Mouse (Mus musculus): Measurements from ENCODE around the gene D8Ertd738e. TPM values are rescaled to one million over a fixed set of nuclear protein-coding genes. Genes with fewer than 3 reads are reported as not detected.
A peak's percentile ranks its signal among the peaks of the same experiment; 100 is the strongest.

D8Ertd738e gene
- polyA plus RNA-seq, 1 experiment from 2014 or later: 225 TPM

DNA sequence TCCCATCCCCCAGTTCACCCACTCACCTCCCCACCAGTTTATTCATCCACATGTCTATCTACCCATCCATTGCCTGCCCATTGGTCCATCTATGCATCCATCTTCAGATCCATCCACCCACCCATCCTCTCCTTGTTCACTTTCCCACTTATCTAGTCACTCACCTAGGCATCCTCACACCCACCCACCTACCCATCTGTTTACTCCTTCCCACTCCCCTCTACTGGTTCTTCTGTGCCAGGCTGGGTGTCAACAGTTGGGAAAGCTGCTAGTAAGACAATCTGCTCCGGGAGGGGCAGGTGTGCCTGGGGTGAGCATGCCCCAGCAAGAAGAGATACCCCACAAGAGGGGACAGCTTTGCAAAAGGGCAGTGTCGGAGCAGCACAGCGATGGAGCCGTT lies 11.6 kb upstream of the D8Ertd738e start:
- no peaks in the 10 kb centered on the region for H3K27me3 ChIP-seq (replicated peaks)
- no peak overlapping the region for H3K27ac ChIP-seq
- peaks cover 62% of the 10 kb centered on the region for H3K36me3 ChIP-seq (replicated peaks)
- H3K9me3 ChIP-seq: no peaks in the 10 kb centered on the region
- no peak overlapping the region for H3K9ac ChIP-seq
- ATAC-seq (replicated peaks): no peak
- no peak overlapping the region for H3K4me2 ChIP-seq
- WGBS: 95% methylated on average over 4 of the region's 4 CpGs
- H3K4me1 ChIP-seq: peaks cover 14% of the 10 kb centered on the region
- H3K4me3 ChIP-seq: no peak overlapping the region

- H3K9me3 ChIP-seq: no peaks in the 10 kb centered on the region
- H3K9ac ChIP-seq: peak within 1 kb of the TSS; percentile 89
- H3K4me2 ChIP-seq: peak within 1 kb of the TSS; percentile 97
- H3K27me3 ChIP-seq (replicated peaks): no peaks in the 10 kb centered on the region
- peaks cover 41% of the 10 kb centered on the region for H3K36me3 ChIP-seq (replicated peaks)
- H3K27ac ChIP-seq: peak within 1 kb of the TSS; percentile 85
- H3K4me3 ChIP-seq: peak within 1 kb of the TSS; percentile 88
- WGBS: under 1% methylated on average over 64 of the region's 64 CpGs
- H3K4me1 ChIP-seq: peaks cover 18% of the 10 kb centered on the region
- peak; percentile 90 for ATAC-seq (replicated peaks)
These were observed 7.5 kb upstream of the D8Ertd738e start, which contains the start of gene Mri1 for GRCm38 (mm10) chr8:84256822-84257610. Gene Mri1 (minus strand): TSS chr8:84257326.

DNA sequence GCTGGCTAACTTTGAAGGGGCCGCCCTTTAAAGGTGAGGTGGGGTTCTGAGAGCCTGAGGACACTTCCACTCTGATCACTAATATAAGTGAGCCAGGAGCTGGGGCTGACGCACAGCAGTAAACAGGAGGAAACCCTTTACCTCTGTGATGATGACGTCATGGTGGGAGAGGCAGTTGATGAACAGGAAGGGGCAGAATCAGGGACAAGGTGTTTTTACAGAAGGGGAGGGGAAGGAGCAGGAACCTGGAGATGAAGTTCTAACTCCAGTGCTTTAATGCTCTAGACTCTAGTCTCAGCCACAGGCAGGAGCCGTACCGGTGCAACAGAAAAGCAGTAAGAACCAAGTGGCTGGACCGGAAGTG lies 6.9 kb upstream of the D8Ertd738e start:
- Histone ChIP-seq H3K9me3 (no peaks in the 10 kb centered on the region), H3K27ac (peak overlapping the region; percentile 85), H3K27me3 (replicated peaks) (no peaks in the 10 kb centered on the region), H3K4me2 (peak overlapping the region; percentile 97), H3K4me1 (peaks cover 18% of the 10 kb centered on the region), H3K9ac (peak overlapping the region; percentile 89), H3K36me3 (replicated peaks) (peaks cover 36% of the 10 kb centered on the region), H3K4me3 (peak overlapping the region; percentile 88)
- 14% methylated on average over 6 of the region's 6 CpGs for WGBS
- peak; percentile 40 for ATAC-seq (replicated peaks)

DNA sequence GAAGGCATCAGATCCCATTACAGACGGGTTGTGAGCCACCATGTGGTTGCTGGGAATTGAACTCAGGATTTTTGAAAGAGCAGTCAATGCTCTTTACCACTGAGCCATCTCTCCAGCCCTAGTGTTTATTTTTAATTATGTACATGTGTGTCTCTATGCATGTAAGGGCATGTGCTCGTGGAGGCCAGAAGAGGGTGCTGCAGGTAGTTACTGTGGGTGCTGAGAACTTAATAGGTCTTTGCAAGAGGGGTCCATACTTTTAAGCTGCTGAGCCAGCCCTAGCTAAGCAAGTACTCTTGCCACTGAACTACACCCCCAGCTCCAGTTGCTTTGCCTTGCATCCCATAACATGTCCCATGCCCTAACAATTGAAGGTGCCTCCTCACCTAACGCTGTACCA lies 6.3 kb upstream of the D8Ertd738e start:
- Histone ChIP-seq H3K36me3 (replicated peaks) (peaks cover 32% of the 10 kb centered on the region), H3K4me1 (peaks cover 18% of the 10 kb centered on the region), H3K9me3 (no peaks in the 10 kb centered on the region), H3K9ac (peak overlapping the region; percentile 89; the same call in 1 of the 2 replicates), H3K27ac (no peak overlapping the region), H3K27me3 (replicated peaks) (no peaks in the 10 kb centered on the region), H3K4me3 (peak overlapping the region; percentile 88), H3K4me2 (peak overlapping the region; percentile 97)
- ATAC-seq (replicated peaks): no peak
- 83% methylated on average over 3 of the region's 3 CpGs for WGBS

DNA sequence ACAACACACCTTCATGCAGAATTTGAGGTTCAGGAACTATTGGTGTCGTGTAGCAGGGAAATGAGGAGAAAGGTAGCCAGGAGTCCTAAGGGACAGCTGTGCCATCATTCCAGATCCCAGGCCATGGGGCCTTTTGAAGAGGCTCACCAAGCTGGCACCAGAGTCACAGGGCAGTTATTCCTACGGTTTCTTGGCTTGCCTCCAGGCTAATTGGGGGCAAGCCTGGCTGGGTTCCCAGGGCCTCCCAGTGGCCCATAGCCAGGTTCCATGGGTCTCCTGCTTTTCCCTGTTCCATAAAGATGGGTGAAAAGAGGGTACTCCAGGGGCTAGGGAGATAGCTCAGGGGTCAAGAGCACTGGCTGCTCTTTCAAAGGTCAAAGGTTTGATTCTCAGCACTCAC lies 7.7 kb downstream of the D8Ertd738e start:
- ATAC-seq (replicated peaks): no peak
- no peak overlapping the region for H3K4me3 ChIP-seq
- no peak overlapping the region for H3K9ac ChIP-seq
- no peak overlapping the region for H3K27ac ChIP-seq
- peaks cover 21% of the 10 kb centered on the region for H3K36me3 ChIP-seq (replicated peaks)
- no peaks in the 10 kb centered on the region for H3K27me3 ChIP-seq (replicated peaks)
- no peak overlapping the region for H3K4me2 ChIP-seq
- 53% methylated on average over 2 of the region's 2 CpGs for WGBS
- H3K9me3 ChIP-seq: no peaks in the 10 kb centered on the region
- peaks cover 7% of the 10 kb centered on the region; the same call in 1 of the 2 replicates for H3K4me1 ChIP-seq

GRCm38 (mm10) chr8:84241167-84241566 lies 8.4 kb downstream of the D8Ertd738e start:
- H3K4me1 ChIP-seq: peaks cover 8% of the 10 kb centered on the region
- H3K9ac ChIP-seq: no peak overlapping the region
- no peak overlapping the region for H3K27ac ChIP-seq
- ATAC-seq (replicated peaks): no peak
- no peak overlapping the region for H3K4me3 ChIP-seq
- H3K27me3 ChIP-seq (replicated peaks): no peaks in the 10 kb centered on the region
- no peaks in the 10 kb centered on the region for H3K9me3 ChIP-seq
- H3K4me2 ChIP-seq: no peak overlapping the region
- H3K36me3 ChIP-seq (replicated peaks): peaks cover 17% of the 10 kb centered on the region
- 66% methylated on average over 6 of the region's 6 CpGs for WGBS

DNA sequence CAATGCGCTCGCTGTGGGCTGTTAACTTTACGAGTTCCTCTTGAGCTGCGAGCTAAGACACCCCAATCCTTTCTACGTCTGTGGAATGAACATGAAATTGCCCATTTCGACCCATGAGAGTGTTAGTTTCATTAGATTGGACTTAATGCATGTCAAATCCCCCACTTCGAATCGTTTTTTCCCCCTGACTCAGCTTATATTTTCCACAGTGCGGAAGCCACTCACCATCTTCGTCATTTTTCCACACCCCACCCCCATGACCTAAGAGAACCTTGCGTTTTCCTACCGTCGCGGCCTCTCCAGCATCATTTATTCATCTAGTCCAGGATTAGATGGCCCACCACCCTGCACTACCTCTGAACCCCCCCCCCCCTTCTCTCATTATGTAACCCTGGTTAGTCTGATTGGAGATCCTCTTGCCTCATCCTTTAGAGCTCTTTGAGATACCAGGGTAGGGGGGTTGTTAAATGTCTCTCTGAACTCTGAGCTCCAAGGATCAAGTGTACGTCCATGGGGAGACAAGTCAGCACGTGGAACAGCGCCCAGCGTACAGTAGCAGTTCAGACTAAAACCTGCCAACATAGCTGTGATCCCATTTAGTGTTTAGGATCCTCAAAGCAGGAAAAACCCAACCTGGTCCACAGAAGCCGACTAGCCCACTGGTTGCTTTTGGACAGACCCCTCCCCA lies 11.8 kb downstream of the D8Ertd738e start:
- peaks cover 39% of the 10 kb centered on the region for H3K4me1 ChIP-seq
- ATAC-seq (replicated peaks): peak; percentile 12
- peak overlapping the region; percentile 80 for H3K4me2 ChIP-seq

DNA sequence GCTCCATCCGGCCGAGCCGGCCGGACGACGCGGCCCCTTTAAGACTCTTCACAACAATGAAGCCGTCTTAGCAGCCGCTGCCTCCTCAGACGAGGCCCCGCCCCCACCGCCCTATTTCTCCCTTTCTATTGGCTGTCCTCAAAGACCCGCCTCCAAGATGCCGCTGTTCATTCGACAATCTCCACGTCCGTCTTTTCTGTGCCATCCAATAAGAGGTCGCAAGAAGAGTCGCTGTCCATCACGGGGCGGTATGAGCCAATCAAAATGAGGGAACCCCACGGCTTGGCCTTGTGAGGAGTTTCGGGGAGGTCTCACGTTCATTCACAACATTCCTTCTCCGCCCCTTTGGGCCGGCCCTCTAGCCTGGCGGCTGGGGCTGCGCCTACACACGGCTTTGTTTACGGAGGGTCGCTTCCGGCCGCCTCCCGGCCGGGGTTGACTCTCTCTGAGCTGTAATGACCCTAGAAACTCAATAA lies 12.5 kb downstream of the D8Ertd738e start, which contains the start of gene Zswim4:
Gene Zswim4, minus strand, starts transcription at position 58 of the 476 bp plus-strand sequence.
- H3K4me1 ChIP-seq: peaks cover 39% of the 10 kb centered on the region
- peaks cover under 1% of the 10 kb centered on the region; the same call in 1 of the 2 replicates for H3K36me3 ChIP-seq (replicated peaks)
- no peaks in the 10 kb centered on the region for H3K27me3 ChIP-seq (replicated peaks)
- peak within 1 kb of the TSS; percentile 88 for H3K4me2 ChIP-seq
- no peaks in the 10 kb centered on the region for H3K9me3 ChIP-seq
- ATAC-seq (replicated peaks): peak; percentile 98
- under 1% methylated on average over 35 of the region's 35 CpGs for WGBS
- H3K9ac ChIP-seq: peak within 1 kb of the TSS; percentile 99
- H3K27ac ChIP-seq: peak within 1 kb of the TSS; percentile 82
- H3K4me3 ChIP-seq: peak within 1 kb of the TSS; percentile 95

More for the DNA sequence above, 11.8 kb downstream of the D8Ertd738e start:
- no peaks in the 10 kb centered on the region for H3K27me3 ChIP-seq (replicated peaks)
- 17% methylated on average over 19 of the region's 19 CpGs for WGBS
- H3K9ac ChIP-seq: peak overlapping the region; percentile 51
- no peaks in the 10 kb centered on the region for H3K9me3 ChIP-seq
- peak overlapping the region; percentile 82 for H3K27ac ChIP-seq
- no peaks in the 10 kb centered on the region for H3K36me3 ChIP-seq (replicated peaks)
- H3K4me3 ChIP-seq: peak overlapping the region; percentile 95

DNA sequence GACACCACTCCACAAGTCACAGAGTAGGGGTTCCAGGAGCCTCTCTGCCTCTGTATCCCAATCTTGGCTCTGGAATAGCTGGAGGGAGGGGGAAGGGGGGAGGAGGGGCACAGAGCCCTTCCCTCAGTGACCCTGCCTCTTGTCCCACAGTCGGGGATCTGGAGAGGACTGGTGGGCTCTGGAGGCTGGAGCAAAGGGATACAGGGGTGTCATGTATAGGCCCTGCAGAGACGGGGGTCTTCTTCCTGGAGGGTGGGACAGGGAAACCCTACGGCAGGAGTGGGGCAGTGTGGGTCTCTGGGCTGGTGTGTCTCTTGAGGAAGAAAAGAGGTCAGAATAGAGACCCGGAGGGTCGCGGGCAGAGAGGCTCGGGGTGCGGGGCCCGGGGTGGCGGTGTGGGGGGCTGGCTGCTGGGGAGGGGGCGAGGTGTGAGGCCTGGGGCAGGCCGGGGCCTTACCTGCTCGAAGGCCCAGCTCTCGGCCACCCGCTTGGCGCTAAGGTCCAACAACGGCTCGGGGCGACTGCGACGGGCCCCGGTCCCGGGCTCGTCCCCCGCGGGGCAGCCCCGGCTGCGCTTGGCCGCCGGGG lies 13.0 kb downstream of the D8Ertd738e start:
- no peaks in the 10 kb centered on the region for H3K27me3 ChIP-seq (replicated peaks)
- 0% methylated on average over 26 of the region's 30 CpGs for WGBS
- peaks cover 39% of the 10 kb centered on the region for H3K4me1 ChIP-seq
- peak overlapping the region; percentile 88 for H3K4me2 ChIP-seq
- peak overlapping the region; percentile 95 for H3K4me3 ChIP-seq
- ATAC-seq (replicated peaks): peak; percentile 60
- peak overlapping the region; percentile 74 for H3K27ac ChIP-seq
- H3K9ac ChIP-seq: peak overlapping the region; percentile 99
- no peaks in the 10 kb centered on the region for H3K9me3 ChIP-seq
- peaks cover 5% of the 10 kb centered on the region; the same call in 1 of the 2 replicates for H3K36me3 ChIP-seq (replicated peaks)

DNA sequence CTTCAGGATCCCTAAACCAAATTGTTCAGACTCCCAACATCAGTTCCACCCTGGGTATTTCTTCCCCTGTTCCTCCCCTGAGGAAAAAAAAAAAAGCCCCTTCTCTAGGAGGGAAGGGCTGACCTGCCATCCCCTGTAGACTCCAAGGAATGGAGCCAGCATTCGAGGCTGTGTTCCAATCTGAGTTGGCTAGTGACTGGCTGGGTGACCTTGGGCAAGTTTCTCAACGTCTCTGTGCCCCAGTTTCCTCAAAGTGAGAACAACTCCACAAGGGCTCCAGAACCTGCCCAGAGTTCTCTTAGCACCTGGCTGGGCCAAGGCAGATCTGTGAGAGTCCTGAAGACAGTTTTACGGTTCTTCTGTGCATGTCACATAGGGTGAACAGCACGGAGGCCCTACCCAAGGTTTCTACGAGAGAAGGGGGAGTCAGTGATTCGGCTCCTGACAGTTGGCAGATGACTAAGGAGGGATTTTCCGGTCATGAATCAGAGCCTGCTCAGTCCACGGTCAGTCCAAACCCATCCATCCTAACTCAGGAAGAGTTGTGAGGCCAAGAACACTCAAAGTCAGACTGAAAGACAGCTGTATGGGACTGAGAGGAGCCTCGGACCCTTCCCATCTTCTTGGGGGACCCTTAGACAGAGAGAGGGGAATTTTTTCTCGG lies 13.6 kb downstream of the D8Ertd738e start:
- Histone ChIP-seq H3K4me3 (peak overlapping the region; percentile 95), H3K9me3 (no peaks in the 10 kb centered on the region), H3K27ac (peak overlapping the region; percentile 74; the same call in 1 of the 2 replicates), H3K27me3 (replicated peaks) (no peaks in the 10 kb centered on the region), H3K4me1 (peaks cover 39% of the 10 kb centered on the region), H3K36me3 (replicated peaks) (peaks cover 9% of the 10 kb centered on the region), H3K9ac (peak overlapping the region; percentile 99), H3K4me2 (peak overlapping the region; percentile 88)
- 27% methylated on average over 10 of the region's 10 CpGs for WGBS
- no peak for ATAC-seq (replicated peaks)

- no peak overlapping the region for H3K9ac ChIP-seq
- H3K27ac ChIP-seq: no peak overlapping the region
- H3K27me3 ChIP-seq (replicated peaks): no peaks in the 10 kb centered on the region
- peaks cover 38% of the 10 kb centered on the region for H3K4me1 ChIP-seq
- H3K4me3 ChIP-seq: no peak overlapping the region
- no peak overlapping the region for H3K4me2 ChIP-seq
- no peaks in the 10 kb centered on the region for H3K9me3 ChIP-seq
- 91% methylated on average over 2 of the region's 2 CpGs for WGBS
- ATAC-seq (replicated peaks): no peak
- H3K36me3 ChIP-seq (replicated peaks): peaks cover 35% of the 10 kb centered on the region
These were observed 16.5 kb downstream of the D8Ertd738e start for GRCm38 (mm10) chr8:84233055-84233454.

Measured in midbrain, embryonic 15.5 days (tissue).